Mouse (Mus musculus): ENCODE data around the gene Tank. TPM values are rescaled to one million over a fixed set of nuclear protein-coding genes. Genes with fewer than 3 reads are reported as not detected.

Tank gene
- polyA plus RNA-seq, 1 experiment from 2014 or later: 24.0 TPM

- Histone ChIP-seq H3K9me3 (ENCODE audit: low read length) (no peaks in the 10 kb centered on the region), H3K4me1 (ENCODE audit: insufficient read depth, low read length) (no peaks in the 10 kb centered on the region), H3K27ac (ENCODE audit: low read length) (no peak overlapping the region), H3K36me3 (ENCODE audit: insufficient read depth, low read length) (no peaks in the 10 kb centered on the region), H3K27me3 (ENCODE audit: insufficient read depth, low read length) (no peaks in the 10 kb centered on the region), H3K9ac (replicated peaks; ENCODE audit: low read length) (no peak overlapping the region), H3K4me2 (replicated peaks; ENCODE audit: low read depth, low read length) (no peak overlapping the region; the same call in 1 of the 2 replicates), H3K4me3 (ENCODE audit: low read length) (no peak overlapping the region)
- 63% methylated on average over 17 of the region's 17 CpGs for WGBS
- no peak for ATAC-seq (ENCODE audit: low FRiP score, low TSS enrichment)
Observed at GRCm38 (mm10) chr2:61576928-61577695, 1.3 kb upstream of the Tank start.

DNA sequence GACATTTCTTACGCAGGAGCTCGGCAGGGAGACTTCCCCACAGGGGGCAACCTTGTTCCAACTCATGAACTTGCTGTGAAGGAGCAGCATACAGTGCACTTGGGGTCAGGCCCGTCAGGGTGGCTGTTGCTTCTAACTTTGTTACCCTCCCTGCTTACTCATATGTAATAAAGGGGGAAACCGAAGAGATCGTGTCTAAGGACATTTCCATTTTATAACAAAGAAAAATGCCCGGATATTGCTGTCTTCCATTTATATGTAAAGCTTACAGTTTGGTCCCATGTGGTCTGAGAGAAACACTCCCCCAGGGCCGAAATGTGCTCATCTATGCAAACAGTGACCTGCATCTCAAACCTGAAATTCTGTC, 706 bp upstream of the Tank start:
- Histone ChIP-seq H3K4me2 (replicated peaks; ENCODE audit: low read depth, low read length) (no peak overlapping the region), H3K9me3 (ENCODE audit: low read length) (no peaks in the 10 kb centered on the region), H3K27ac (ENCODE audit: low read length) (no peak overlapping the region), H3K4me1 (ENCODE audit: insufficient read depth, low read length) (no peaks in the 10 kb centered on the region), H3K9ac (replicated peaks; ENCODE audit: low read length) (no peak overlapping the region), H3K36me3 (ENCODE audit: insufficient read depth, low read length) (no peaks in the 10 kb centered on the region), H3K4me3 (ENCODE audit: low read length) (no peak overlapping the region), H3K27me3 (ENCODE audit: insufficient read depth, low read length) (no peaks in the 10 kb centered on the region)
- WGBS: 50% methylated on average over 7 of the region's 7 CpGs
- ATAC-seq (ENCODE audit: low FRiP score, low TSS enrichment): no peak

DNA sequence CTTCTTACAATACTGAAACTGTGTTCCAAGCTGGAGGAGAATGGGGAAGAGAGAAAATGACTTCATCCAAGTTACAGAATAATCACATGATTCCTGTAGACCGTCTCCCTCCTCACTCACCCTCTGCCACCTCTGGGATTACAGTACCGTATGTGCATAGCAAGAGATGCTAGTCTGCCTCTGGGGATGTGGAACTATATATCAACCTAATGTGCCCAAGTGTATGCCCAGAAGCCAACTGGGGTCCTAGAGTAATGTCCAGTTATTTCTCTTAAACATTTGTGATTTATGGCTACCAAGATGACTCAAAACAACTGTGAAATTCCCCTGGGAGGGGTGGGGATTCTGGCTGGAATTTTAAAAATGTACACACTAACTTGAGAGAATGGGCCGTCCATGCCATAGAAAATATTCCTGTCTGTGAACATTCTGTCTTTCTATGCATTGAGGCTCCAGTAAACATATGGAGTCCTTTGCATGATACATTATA, 1.2 kb downstream of the Tank start:
- Histone ChIP-seq H3K4me3 (ENCODE audit: low read length) (no peak overlapping the region), H3K4me1 (ENCODE audit: insufficient read depth, low read length) (no peaks in the 10 kb centered on the region), H3K4me2 (replicated peaks; ENCODE audit: low read depth, low read length) (no peak overlapping the region), H3K36me3 (ENCODE audit: insufficient read depth, low read length) (no peaks in the 10 kb centered on the region), H3K9me3 (ENCODE audit: low read length) (no peaks in the 10 kb centered on the region), H3K27ac (ENCODE audit: low read length) (no peak overlapping the region), H3K27me3 (ENCODE audit: insufficient read depth, low read length) (no peaks in the 10 kb centered on the region), H3K9ac (replicated peaks; ENCODE audit: low read length) (no peak overlapping the region)
- WGBS: 58% methylated on average over 3 of the region's 3 CpGs
- ATAC-seq (ENCODE audit: low FRiP score, low TSS enrichment): no peak

DNA sequence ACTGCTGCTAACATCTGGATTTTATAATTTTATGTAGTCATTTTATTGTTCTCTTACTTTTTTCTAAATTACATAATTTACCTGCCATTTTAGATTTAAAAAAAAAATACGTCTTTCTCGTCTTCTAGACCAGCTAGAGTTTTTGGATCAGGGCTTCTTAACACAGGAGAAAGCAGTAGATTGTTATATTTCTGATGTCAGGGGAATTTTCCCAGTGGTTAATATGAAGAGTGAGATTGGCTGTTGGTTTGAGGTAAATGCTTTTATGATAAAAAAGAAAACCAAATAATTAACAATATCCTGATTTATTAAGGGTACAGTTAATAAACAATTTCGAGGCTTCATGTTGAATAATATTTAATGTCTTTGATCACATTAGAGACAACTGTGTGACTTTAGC, 1.7 kb downstream of the Tank start:
- Histone ChIP-seq H3K36me3 (ENCODE audit: insufficient read depth, low read length) (no peaks in the 10 kb centered on the region), H3K4me3 (ENCODE audit: low read length) (no peak overlapping the region), H3K27me3 (ENCODE audit: insufficient read depth, low read length) (no peaks in the 10 kb centered on the region), H3K27ac (ENCODE audit: low read length) (no peak overlapping the region), H3K4me2 (replicated peaks; ENCODE audit: low read depth, low read length) (no peak overlapping the region), H3K9ac (replicated peaks; ENCODE audit: low read length) (no peak overlapping the region), H3K9me3 (ENCODE audit: low read length) (no peaks in the 10 kb centered on the region), H3K4me1 (ENCODE audit: insufficient read depth, low read length) (no peaks in the 10 kb centered on the region)
- 83% methylated on average over 3 of the region's 3 CpGs for WGBS
- no peak for ATAC-seq (ENCODE audit: low FRiP score, low TSS enrichment)

GRCm38 (mm10) chr2:61580555-61581080, 2.2 kb downstream of the Tank start:
- H3K27me3 ChIP-seq (ENCODE audit: insufficient read depth, low read length): no peaks in the 10 kb centered on the region
- H3K9ac ChIP-seq (replicated peaks; ENCODE audit: low read length): no peak overlapping the region
- WGBS: 74% methylated on average over 10 of the region's 10 CpGs
- no peak overlapping the region for H3K4me2 ChIP-seq (replicated peaks; ENCODE audit: low read depth, low read length)
- H3K9me3 ChIP-seq (ENCODE audit: low read length): no peaks in the 10 kb centered on the region
- H3K4me3 ChIP-seq (ENCODE audit: low read length): no peak overlapping the region
- no peak for ATAC-seq (ENCODE audit: low FRiP score, low TSS enrichment)
- H3K27ac ChIP-seq (ENCODE audit: low read length): no peak overlapping the region
- H3K36me3 ChIP-seq (ENCODE audit: insufficient read depth, low read length): no peaks in the 10 kb centered on the region
- no peaks in the 10 kb centered on the region for H3K4me1 ChIP-seq (ENCODE audit: insufficient read depth, low read length)

GRCm38 (mm10) chr2:61582578-61583315, 4.4 kb downstream of the Tank start:
- Histone ChIP-seq H3K9me3 (ENCODE audit: low read length) (no peaks in the 10 kb centered on the region), H3K4me3 (ENCODE audit: low read length) (no peak overlapping the region), H3K4me2 (replicated peaks; ENCODE audit: low read depth, low read length) (no peak overlapping the region), H3K9ac (replicated peaks; ENCODE audit: low read length) (no peak overlapping the region), H3K27me3 (ENCODE audit: insufficient read depth, low read length) (no peaks in the 10 kb centered on the region), H3K36me3 (ENCODE audit: insufficient read depth, low read length) (no peaks in the 10 kb centered on the region), H3K4me1 (ENCODE audit: insufficient read depth, low read length) (no peaks in the 10 kb centered on the region), H3K27ac (ENCODE audit: low read length) (no peak overlapping the region)
- 95% methylated on average over 5 of the region's 5 CpGs for WGBS
- no peak for ATAC-seq (ENCODE audit: low FRiP score, low TSS enrichment)

- H3K4me3 ChIP-seq (ENCODE audit: low read length): no peak overlapping the region
- 69% methylated on average over 1 of the region's 1 CpGs for WGBS
- no peaks in the 10 kb centered on the region for H3K9me3 ChIP-seq (ENCODE audit: low read length)
- no peak overlapping the region for H3K27ac ChIP-seq (ENCODE audit: low read length)
- H3K4me2 ChIP-seq (replicated peaks; ENCODE audit: low read depth, low read length): no peak overlapping the region
- no peaks in the 10 kb centered on the region for H3K27me3 ChIP-seq (ENCODE audit: insufficient read depth, low read length)
- no peaks in the 10 kb centered on the region for H3K36me3 ChIP-seq (ENCODE audit: insufficient read depth, low read length)
- H3K9ac ChIP-seq (replicated peaks; ENCODE audit: low read length): no peak overlapping the region
- no peaks in the 10 kb centered on the region for H3K4me1 ChIP-seq (ENCODE audit: insufficient read depth, low read length)
- no peak for ATAC-seq (ENCODE audit: low FRiP score, low TSS enrichment)
Observed at GRCm38 (mm10) chr2:61585447-61585846, 7.1 kb downstream of the Tank start.

- Histone ChIP-seq H3K4me2 (replicated peaks; ENCODE audit: low read depth, low read length) (no peak overlapping the region), H3K9me3 (ENCODE audit: low read length) (no peaks in the 10 kb centered on the region), H3K36me3 (ENCODE audit: insufficient read depth, low read length) (no peaks in the 10 kb centered on the region), H3K9ac (replicated peaks; ENCODE audit: low read length) (no peak overlapping the region), H3K27ac (ENCODE audit: low read length) (no peak overlapping the region), H3K27me3 (ENCODE audit: insufficient read depth, low read length) (no peaks in the 10 kb centered on the region), H3K4me3 (ENCODE audit: low read length) (no peak overlapping the region), H3K4me1 (ENCODE audit: insufficient read depth, low read length) (no peaks in the 10 kb centered on the region)
- WGBS: 91% methylated on average over 3 of the region's 3 CpGs
- no peak for ATAC-seq (ENCODE audit: low FRiP score, low TSS enrichment)
Observed at GRCm38 (mm10) chr2:61586166-61586565, 7.8 kb downstream of the Tank start.

GRCm38 (mm10) chr2:61590751-61591150, 12.4 kb downstream of the Tank start:
- Histone ChIP-seq H3K27ac (ENCODE audit: low read length) (no peak overlapping the region), H3K4me2 (replicated peaks; ENCODE audit: low read depth, low read length) (no peak overlapping the region), H3K9ac (replicated peaks; ENCODE audit: low read length) (no peak overlapping the region), H3K4me1 (ENCODE audit: insufficient read depth, low read length) (0 out of 2 replicates have a peak, but pooled peaks cover 6% of the 10 kb centered on the region), H3K9me3 (ENCODE audit: low read length) (no peaks in the 10 kb centered on the region), H3K4me3 (ENCODE audit: low read length) (no peak overlapping the region), H3K36me3 (ENCODE audit: insufficient read depth, low read length) (no peaks in the 10 kb centered on the region), H3K27me3 (ENCODE audit: insufficient read depth, low read length) (no peaks in the 10 kb centered on the region)
- WGBS: 89% methylated on average over 2 of the region's 2 CpGs
- no peak for ATAC-seq (ENCODE audit: low FRiP score, low TSS enrichment)

GRCm38 (mm10) chr2:61592095-61592494, 13.7 kb downstream of the Tank start:
- 88% methylated on average over 3 of the region's 3 CpGs for WGBS
- Histone ChIP-seq H3K27me3 (ENCODE audit: insufficient read depth, low read length) (no peaks in the 10 kb centered on the region), H3K36me3 (ENCODE audit: insufficient read depth, low read length) (no peaks in the 10 kb centered on the region), H3K27ac (ENCODE audit: low read length) (no peak overlapping the region), H3K4me1 (ENCODE audit: insufficient read depth, low read length) (peaks cover 7% of the 10 kb centered on the region), H3K9ac (replicated peaks; ENCODE audit: low read length) (no peak overlapping the region), H3K9me3 (ENCODE audit: low read length) (no peaks in the 10 kb centered on the region), H3K4me2 (replicated peaks; ENCODE audit: low read depth, low read length) (no peak overlapping the region), H3K4me3 (ENCODE audit: low read length) (no peak overlapping the region)
- ATAC-seq (ENCODE audit: low FRiP score, low TSS enrichment): no peak

Measured in kidney, embryonic 16.5 days (tissue).